Mouse (Mus musculus) embryonic stem cell, embryonic (primary cell): ENCODE data around the gene Sash1.

ENCODE experiments used
- CTCF ChIA-PET, 4 experiments: fragments of 300-600 bp in 2 of 4; fragments of 350-600 bp in 2 of 4; sonication (Branson Sonifier 250); formaldehyde crosslinking; loops; one replicate each; lab custom pipeline; 2022; ENCODE audit warnings: inconsistent platforms in 2 of 4; lab: Charles Lee
- POLR2A ChIA-PET, 4 experiments: fragments of 300-600 bp in 2 of 4; fragments of 350-600 bp in 2 of 4; sonication (Branson Sonifier 250); formaldehyde crosslinking; loops; one replicate each; lab custom pipeline; 2022; ENCODE audit warnings: antibody characterized with exemption in 4 of 4, inconsistent platforms in 1 of 4; lab: Charles Lee

Gene Sash1

DNA sequence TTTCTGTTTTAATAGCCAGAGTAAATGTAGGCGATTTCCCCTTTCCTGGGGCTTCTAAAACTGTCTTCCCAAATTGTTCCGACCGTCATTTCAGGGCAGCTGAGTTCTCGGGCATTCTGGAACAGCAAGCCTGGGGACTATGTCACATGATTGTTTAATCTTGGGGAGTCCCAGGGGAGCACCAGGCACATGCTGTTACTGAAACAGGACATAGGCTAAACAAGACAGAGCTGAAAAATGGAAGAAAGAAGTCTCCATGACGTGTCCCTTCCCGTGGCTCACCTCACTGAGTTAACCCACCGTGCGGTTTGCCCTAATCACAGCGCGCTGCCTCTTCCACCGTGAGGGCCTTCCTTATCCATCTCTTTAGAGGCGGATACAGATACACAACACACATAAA is 123.1 kb downstream of the Sash1 start:
- CTCF ChIA-PET, result no interaction called here
- POLR2A ChIA-PET, result interaction anchor here in 2 of 4 experiments (0.6 to 1.8 kb wide), 7 partner anchors 9 to 1152 kb away, joined by 3 to 4 read pairs (median 3); partner anchors contain the start of gene Sash1 (in 1 of the 2)

DNA sequence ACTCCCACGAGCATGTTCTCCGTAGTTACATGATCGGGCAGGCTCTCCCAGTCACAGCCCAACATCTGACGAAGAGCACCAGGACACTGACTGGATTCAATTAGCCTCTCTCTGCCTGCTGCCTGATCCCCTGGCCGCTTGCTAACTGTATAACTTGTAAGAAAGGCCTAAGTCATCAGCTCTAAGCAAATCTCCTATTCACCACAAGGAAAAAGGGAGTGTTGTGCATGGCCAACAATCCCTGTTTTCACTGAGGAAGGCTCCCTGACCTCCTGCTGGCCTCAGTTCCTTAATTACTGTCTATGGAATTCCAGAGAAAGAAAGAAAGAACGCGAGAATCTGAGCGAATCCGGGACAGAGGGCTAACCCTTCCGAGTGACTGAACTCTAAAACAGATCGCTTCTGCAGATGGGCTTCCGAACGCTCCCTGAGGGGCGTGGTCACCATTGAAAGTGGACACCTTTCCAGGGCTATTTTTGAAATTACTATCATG is 123.6 kb downstream of the Sash1 start:
- CTCF ChIA-PET, result no interaction called here
- POLR2A ChIA-PET, result interaction anchor here in 3 of 4 experiments (0.5 to 1.8 kb wide), 6 partner anchors 10 to 1151 kb away, joined by 3 to 4 read pairs (median 3); partner anchors contain the start of gene Sash1 (in 1 of the 3)

DNA sequence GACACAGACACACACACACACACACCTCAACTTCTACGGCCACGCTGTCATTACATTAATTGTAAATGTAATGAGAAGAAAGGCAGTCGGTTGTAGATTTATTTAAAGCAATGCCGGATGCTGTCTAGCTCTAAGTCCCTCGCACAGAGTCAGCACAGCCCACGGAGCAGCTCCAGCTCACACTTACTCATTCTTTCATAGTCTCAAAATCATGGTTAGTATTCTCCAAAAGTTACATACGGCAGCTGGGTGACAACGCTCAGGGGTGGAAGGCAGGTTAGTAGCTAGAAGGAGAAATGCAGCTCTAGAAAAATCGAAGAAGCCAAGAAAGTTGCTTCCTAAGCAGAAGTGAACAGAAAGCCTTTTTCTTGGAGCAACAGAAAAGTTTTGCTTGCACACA is 124.2 kb downstream of the Sash1 start:
- POLR2A ChIA-PET, result interaction anchor here in 2 of 4 experiments (0.5 to 1.8 kb wide), 4 partner anchors 10 to 179 kb away, joined by 3 to 4 read pairs (median 3); partner anchors contain the start of gene Sash1 (in 1 of the 2)
- CTCF ChIA-PET, result interaction anchor here in 1 of 4 experiments (0.7 kb wide), 1 partner anchor 563 kb away, joined by 19 read pairs; no protein-coding TSS in a partner anchor

DNA sequence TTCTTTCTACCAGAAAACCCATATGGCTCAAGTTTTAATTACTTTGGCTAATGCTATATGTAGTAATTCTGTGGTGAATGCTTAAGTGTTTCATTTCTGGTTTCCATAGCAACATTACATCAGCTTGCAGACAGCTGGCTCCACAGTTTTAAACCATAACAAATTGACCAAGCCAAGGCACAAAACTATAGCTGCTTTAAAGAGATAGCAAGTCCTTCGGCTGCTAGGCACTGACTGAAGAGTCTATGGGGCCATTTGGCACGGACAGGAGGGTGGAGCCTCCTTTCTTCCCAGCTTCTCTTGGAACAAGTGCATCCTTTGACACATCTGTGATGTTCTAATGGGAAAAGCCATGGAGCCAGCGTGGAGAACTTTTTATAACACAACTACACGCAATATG is 125.3 kb downstream of the Sash1 start:
- POLR2A ChIA-PET, result interaction anchor here in 3 of 4 experiments (0.6 to 1.4 kb wide), 3 partner anchors 9 to 15 kb away, joined by 3 to 5 read pairs (median 3); no protein-coding TSS in a partner anchor

DNA sequence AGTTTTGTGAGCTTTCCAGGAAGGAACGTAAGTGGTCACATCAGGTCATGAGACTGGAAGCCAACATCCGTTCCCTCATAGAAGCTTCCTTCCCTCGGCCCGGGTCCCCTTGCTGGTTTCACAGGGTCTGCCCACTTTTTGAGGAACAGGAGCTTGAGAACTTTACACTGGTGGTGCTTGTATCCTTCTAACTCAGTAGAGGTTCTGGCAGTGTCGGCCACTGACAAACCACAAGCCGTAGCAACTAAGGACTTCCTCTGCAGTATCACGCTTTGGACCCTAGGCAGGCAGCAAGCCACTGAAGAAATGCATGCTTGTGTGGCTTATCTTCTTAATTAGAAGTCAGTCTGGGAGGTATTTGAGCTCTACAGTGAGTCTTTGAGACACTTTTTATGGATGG is 126.6 kb downstream of the Sash1 start:
- CTCF ChIA-PET, result no interaction called here
- POLR2A ChIA-PET, result interaction anchor here in 1 of 4 experiments (0.6 kb wide), 1 partner anchor 1044 kb away, joined by 14 read pairs; no protein-coding TSS in a partner anchor

More for the DNA sequence above, 125.3 kb downstream of the Sash1 start:
- CTCF ChIA-PET, result no interaction called here

DNA sequence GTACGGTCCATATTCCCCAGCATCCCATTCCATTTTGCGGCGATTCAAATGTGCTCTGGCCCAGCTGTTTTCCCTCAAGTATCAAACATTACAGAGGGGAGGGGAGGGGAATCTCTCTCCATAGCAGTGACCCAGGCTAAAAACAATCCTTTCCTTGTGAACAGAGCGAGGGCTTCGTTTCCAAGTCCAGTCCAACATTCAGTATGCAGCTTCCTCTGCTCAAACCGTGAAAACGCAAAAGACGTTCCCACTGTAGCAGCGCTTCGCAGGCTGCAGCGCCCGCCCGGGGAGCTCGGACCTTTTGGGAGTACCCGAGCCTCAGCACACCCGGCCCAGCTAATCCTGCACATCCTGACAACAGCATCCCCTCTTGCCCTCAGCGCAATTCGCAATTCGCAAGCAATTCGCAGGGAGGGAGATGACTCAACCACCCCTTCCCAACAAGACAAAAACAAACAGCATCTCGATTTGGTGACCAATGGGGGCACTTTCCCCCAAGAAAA is 128.4 kb downstream of the Sash1 start:
- ChIA-PET CTCF (interaction anchor here (0.5 to 2.0 kb wide), 7 partner anchors 9 to 15 kb away, joined by 3 to 6 read pairs (median 3); no protein-coding TSS in a partner anchor), POLR2A (interaction anchor here in 1 of 4 experiments (0.9 to 1.4 kb wide), 2 partner anchors 9 to 14 kb away, joined by 3 to 4 read pairs; no protein-coding TSS in a partner anchor)

DNA sequence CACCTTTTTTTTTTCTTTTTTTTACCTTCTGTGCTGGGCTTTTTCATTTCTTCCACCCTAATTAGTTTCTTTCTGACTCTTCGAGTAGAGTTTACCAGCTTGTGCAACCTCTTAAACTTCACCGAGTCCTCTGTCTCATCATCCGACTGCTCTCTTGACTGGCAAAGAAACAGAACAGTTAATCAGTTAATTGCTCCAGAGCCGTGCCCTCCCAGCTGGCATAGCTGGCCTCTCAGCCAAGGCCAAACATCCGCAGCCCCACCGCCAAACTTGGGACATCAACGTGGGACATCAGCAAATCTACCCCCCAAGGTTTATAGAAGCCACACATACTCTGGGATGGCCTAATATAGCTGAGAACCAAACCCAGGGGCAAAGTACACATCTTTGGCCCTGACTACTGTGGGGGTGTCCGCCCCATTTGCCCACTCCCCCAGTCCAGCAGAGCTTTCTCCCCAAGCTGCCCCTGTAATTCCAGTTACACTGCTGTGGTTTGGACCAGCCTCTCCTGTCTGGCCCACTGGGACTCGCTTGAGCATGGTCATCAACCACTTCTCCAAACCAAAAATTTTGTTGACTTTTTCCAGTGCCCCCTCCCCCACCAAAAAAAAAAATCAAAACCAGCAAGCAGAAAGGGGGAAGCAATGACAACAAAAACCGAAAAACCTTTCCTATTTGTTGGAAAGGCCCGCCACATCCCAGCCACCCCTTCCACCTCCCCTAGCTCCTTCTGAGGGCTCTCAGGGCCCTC is 129.1 kb downstream of the Sash1 start:
- CTCF ChIA-PET, result interaction anchor here (0.5 to 2.0 kb wide), 7 partner anchors 9 to 15 kb away, joined by 3 to 6 read pairs (median 3); no protein-coding TSS in a partner anchor
- POLR2A ChIA-PET, result interaction anchor here in 1 of 4 experiments (0.9 to 1.4 kb wide), 3 partner anchors 9 to 13 kb away, joined by 3 to 4 read pairs (median 4); no protein-coding TSS in a partner anchor

DNA sequence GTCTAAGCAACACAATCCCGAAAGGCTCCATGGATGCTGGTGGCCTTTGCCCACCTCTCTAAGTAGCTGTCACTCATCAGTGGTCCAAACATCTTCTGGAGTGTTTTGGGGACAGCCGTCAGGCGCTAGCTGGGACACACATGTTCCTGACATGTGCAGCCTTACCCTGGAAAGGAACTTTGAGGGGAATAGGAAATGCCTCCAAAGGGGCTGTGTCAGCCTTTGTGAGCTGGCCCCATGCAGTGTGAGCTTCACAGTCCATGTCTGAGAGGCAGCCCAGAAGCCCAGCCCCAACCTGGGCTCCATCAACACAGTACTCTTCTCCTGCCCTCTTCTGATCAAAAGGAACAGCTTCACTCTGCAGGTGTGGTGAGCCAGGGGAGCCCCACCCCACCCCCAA is 132.5 kb downstream of the Sash1 start:
- ChIA-PET CTCF (interaction anchor here in 2 of 4 experiments (0.7 to 1.2 kb wide), 2 partner anchors 12 to 13 kb away, joined by 4 read pairs; no protein-coding TSS in a partner anchor), POLR2A (interaction anchor here in 2 of 4 experiments (0.9 to 1.8 kb wide), 5 partner anchors 10 to 133 kb away, joined by 3 to 7 read pairs (median 4); partner anchors contain the start of gene Sash1 (in 1 of the 2))

DNA sequence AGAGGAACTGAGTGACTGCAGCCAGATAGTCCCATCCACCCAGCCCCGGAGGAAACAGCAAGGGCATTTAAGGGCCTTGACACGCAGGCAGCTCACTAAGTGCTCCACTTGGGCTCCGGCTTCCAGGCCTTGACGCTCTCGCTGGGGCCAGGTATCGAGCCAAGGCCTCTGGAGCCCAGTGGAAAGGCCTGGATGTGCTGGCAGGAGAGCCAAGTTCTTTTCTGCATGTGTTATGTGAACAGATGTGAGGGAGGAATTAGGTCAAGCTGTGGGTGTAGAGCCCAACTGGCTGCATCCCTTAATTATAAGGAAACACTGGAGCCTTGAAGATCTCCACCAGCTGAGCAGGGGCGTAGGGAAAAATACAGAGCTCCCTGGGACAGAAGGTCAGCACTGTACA is 133.4 kb downstream of the Sash1 start:
- ChIA-PET CTCF (no interaction called here), POLR2A (interaction anchor here in 2 of 4 experiments (0.9 to 1.8 kb wide), 4 partner anchors 9 to 133 kb away, joined by 3 to 7 read pairs (median 3); partner anchors contain the start of gene Sash1 (in 1 of the 2))

DNA sequence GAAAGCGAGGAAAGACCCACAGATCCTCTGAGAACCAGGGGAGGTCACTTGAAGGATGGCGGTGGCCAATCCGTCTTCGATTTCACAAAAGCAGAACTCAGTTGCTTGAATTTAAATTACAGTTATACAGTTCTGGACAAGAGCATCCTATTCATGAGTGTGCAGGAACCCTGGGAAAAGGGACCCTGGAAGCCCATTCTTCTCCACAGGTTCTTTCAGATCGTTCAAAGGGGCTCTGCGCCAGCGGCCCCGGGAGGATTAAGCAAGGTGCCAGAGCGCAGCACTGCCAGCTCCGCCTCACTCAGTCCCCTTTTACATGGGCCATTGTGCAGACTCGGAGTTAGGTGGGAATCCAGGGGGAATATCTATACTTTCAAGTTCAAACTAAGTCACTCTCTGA is 136.3 kb downstream of the Sash1 start:
- CTCF ChIA-PET, result interaction anchor here in 1 of 4 experiments (0.6 kb wide), 1 partner anchor 25 kb away, joined by 3 read pairs; no protein-coding TSS in a partner anchor
- POLR2A ChIA-PET, result interaction anchor here in 1 of 4 experiments (1.6 kb wide), 1 partner anchor 11 kb away, joined by 5 read pairs; no protein-coding TSS in a partner anchor

DNA sequence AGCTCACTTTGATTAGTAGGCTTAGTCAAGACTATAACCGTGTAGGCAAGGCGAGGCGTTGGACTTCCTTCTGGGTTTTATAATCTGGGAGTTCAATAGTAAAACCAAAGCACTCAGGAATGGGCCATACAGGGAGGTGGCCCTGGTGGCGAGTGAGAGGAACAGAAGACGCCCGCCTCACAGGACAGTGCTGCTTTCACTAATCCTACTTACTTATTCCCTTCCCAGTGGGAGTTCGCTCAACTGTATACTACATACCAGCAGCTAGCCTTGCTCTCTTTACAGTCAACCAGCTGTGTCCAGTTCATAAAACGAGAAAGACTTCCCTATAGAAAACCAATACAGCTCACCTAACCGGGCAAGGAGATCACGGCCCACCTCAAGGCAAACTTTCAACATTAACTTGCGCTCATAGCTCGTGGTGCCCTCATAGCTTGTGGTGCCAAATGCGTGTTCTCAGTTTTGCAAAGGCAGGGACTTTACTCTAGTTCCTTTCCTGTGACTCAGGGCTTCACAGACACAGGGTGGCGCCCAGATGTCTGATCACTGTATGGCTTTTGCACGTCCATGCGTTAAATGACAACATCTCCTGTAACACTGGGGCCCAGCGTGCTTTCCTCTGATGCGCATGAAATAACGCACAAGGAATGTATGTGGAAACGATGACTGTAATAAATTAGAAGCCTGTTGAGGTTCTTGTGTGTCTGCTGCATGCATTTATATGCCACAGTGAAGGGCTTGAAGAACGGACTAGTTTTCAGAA is 138.2 kb downstream of the Sash1 start:
- ChIA-PET CTCF (interaction anchor here in 2 of 4 experiments (0.6 to 1.5 kb wide), 2 partner anchors 9 to 48 kb away, joined by 3 read pairs; no protein-coding TSS in a partner anchor), POLR2A (interaction anchor here in 1 of 4 experiments (0.8 kb wide), 1 partner anchor 9 kb away, joined by 4 read pairs; no protein-coding TSS in a partner anchor)

DNA sequence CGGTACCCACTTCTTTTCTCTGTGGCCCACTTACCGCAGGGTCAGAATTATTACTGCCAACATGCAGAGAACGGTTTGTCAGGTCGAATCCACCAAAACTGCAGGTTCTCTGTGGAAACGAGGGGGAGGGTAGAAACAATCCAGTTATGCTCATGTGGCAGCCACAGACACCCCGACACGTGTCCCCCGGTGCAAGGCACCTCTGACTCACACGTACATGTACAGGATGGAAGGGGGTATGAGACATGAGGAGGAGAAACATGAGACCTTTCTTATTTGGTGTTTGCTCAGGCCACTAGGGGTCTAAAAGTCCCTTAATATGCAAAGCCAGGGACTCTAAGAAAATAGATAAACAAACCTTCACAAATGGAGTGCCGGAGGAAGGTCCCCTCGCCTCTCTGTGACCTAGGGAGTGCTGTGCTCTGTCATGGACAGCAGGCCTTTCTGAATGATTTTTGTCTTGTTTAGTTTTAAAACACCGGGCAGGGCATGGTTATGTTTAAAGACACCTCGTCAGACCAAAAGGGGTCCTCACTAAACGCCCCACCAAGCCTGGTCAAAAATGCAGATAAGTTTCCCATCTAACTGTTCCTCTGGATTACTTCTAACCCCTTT is 139.7 kb downstream of the Sash1 start:
- ChIA-PET POLR2A (interaction anchor here in 1 of 4 experiments (1.4 kb wide), 1 partner anchor 19 kb away, joined by 5 read pairs; no protein-coding TSS in a partner anchor), CTCF (interaction anchor here in 1 of 4 experiments (1.5 kb wide), 1 partner anchor 50 kb away, joined by 3 read pairs; no protein-coding TSS in a partner anchor)

DNA sequence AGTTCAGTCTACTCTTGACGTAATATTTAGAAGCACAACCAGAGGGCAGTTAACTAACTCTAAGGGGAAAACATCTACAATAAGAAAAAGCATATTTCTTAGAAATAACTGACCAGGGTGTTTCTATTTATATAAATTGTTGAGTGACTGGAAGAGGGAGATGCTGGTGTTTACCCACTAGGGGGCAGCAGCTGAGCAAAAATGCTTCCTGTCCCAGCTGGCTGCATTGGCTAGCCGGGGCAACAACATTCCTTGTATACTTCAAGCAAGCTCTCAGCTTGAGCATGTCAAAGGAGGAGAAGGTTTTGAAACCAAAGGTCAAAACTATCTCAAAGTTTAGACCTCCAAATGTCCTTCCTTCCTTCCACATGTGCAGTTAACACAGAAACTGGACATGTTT is 143.0 kb downstream of the Sash1 start:
- ChIA-PET POLR2A (interaction anchor here in 2 of 4 experiments (0.5 to 1.3 kb wide), 6 partner anchors 14 to 468 kb away, joined by 3 to 5 read pairs (median 4); no protein-coding TSS in a partner anchor), CTCF (interaction anchor here (0.5 to 2.0 kb wide), 24 partner anchors 9 to 934 kb away, joined by 3 to 12 read pairs (median 3); no protein-coding TSS in a partner anchor)

DNA sequence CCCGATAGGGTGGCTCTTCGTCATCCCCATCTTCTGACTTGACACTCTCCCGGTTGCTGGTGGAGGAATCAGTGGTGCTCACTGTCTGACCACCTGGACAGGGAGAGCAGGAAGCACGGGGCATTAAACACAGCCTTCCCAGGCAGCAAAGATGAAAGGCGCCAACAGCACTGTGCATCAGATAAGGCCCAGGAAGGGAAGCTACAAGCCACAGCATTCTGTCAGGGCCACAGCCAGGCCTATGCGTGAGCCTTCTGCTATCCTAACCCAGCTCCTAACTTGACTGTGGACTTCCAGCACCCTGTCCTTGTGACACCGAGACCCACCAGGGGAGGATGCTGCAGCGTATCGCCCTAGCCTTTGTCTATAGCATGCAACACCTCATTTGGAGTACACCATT is 144.4 kb downstream of the Sash1 start:
- CTCF ChIA-PET, result interaction anchor here in 2 of 4 experiments (0.5 to 2.0 kb wide), 3 partner anchors 12 to 37 kb away, joined by 3 to 4 read pairs (median 4); no protein-coding TSS in a partner anchor
- POLR2A ChIA-PET, result interaction anchor here in 2 of 4 experiments (0.9 to 1.4 kb wide), 3 partner anchors 10 to 145 kb away, joined by 3 read pairs; partner anchors contain the start of gene Sash1 (in 1 of the 2)

DNA sequence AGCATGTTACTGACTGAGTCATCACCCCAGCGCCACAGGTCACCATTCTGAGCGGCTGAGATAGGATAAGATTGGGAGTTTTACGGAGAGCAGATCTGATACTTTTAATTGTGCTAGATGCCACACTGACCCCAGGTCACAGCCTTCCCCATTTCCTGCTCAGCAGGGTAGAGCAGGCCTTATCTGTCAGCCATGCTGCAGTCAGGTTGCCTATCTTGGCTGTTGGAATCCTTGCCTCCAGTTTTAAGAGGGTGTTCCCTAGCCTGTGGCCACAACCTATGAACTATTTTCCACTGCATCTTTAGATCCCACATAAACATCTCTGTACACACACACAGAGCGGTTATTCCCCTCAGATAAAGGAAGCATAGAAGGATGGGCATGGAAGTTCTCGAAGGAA is 145.1 kb downstream of the Sash1 start:
- ChIA-PET CTCF (interaction anchor here in 1 of 4 experiments (1.0 to 2.0 kb wide), 2 partner anchors 13 to 25 kb away, joined by 3 to 4 read pairs; no protein-coding TSS in a partner anchor), POLR2A (interaction anchor here in 2 of 4 experiments (0.9 to 1.4 kb wide), 2 partner anchors 11 to 146 kb away, joined by 3 read pairs; partner anchors contain the start of gene Sash1 (in 1 of the 2))
